Mouse (Mus musculus): ENCODE results near the gene Ralb. TPM values are rescaled to one million over a fixed set of nuclear protein-coding genes. Genes with fewer than 3 reads are reported as not detected.

Ralb gene
- polyA plus RNA-seq, 1 experiment from 2014 or later, result 89.2 TPM

DNA sequence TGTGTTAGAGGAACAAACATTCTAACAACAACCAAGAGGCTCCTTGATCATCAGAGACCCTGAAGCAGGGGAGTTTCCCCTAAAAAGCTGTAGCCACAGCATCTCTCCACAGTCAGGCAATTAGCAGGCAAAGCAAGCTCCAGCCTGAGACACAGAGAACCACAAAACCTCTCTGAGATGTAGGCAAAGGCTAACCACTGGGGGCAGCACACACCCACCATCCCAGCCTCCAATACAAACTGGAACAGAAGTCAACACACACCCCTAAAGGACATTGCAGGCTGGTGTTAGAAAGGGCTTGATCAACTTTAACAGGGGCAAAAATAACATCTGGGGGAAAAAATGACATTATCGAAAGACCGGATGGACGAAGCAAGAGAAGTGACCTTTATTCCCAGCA, 20.1 kb downstream of the Ralb start:
- H3K9me3 ChIP-seq (replicated peaks), result no peaks in the 10 kb centered on the region
- no peaks in the 10 kb centered on the region for H3K27me3 ChIP-seq (ENCODE audit: low read depth, poor library complexity, severe bottlenecking)
- DNase-seq (ENCODE audit: low spot score), result peak; percentile 24
- H3K36me3 ChIP-seq, result peaks cover 10% of the 10 kb centered on the region; the same call in 1 of the 2 replicates
- H3K4me3 ChIP-seq, result no peak overlapping the region
- WGBS, result 67% methylated on average over 3 of the region's 3 CpGs
- no peak overlapping the region for H3K27ac ChIP-seq (replicated peaks)
- H3K4me1 ChIP-seq, result peaks cover 9% of the 10 kb centered on the region; the same call in 1 of the 2 replicates

DNA sequence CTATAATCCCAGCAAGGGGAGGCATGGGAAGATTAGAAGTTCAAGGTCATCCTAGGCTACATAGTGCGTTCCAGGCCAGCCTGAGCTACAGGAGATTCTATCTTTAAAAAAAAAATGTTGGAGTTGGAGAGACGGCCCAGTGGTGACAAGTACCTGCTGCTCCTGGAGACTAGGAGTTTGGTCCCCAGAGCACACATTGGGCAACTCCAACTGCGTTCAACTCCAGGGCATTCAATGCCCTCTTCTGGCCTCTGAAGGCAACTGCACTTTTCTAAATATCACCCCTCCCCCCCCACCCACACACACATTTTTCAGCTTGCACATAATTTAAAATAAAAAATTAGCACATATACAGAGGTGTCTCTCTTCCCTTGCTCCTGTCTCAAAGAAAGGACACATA, 21.7 kb downstream of the Ralb start:
- 62% methylated on average over 3 of the region's 3 CpGs for WGBS
- peaks cover 10% of the 10 kb centered on the region; the same call in 1 of the 2 replicates for H3K36me3 ChIP-seq
- no peak overlapping the region for H3K4me3 ChIP-seq
- no peak for DNase-seq (ENCODE audit: low spot score)
- H3K27me3 ChIP-seq (ENCODE audit: low read depth, poor library complexity, severe bottlenecking), result no peaks in the 10 kb centered on the region
- H3K9me3 ChIP-seq (replicated peaks), result no peaks in the 10 kb centered on the region
- peaks cover 3% of the 10 kb centered on the region; the same call in 1 of the 2 replicates for H3K4me1 ChIP-seq
- no peak overlapping the region for H3K27ac ChIP-seq (replicated peaks)

DNA sequence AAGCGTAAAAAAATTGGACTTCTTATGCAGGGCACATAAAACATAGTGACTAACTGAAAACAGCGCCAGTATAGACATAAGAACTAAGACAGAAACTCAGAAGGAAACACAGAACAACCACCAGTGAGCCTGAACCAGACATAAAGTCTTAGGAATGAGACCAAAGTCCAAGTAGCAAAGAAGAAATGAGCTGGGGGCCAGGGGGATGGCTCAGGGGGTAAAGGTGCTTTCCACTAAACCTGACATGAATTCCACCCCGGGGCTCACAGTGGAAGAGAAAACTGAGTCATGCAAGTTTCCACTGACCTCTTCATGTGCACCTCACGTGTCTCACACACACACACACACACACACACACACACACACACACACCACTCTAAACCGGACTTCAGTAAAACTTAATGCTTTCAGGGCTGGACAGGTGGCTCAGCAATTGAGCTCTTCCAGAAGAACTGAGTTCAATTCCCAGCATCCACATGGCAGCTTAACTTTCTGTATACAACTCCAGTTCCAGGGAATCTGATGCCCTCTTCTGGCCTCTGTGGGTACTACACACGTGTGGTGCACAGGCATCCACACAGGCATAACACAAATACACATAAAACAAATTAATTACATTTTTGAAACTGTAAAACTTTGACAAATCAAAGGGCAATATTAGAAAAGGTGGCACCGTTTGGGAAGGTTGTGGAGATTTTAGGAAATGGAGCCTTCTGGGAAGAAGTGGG, 23.2 kb downstream of the Ralb start:
- peaks cover 10% of the 10 kb centered on the region; the same call in 1 of the 2 replicates for H3K36me3 ChIP-seq
- WGBS, result 91% methylated on average over 7 of the region's 7 CpGs
- no peak overlapping the region for H3K4me3 ChIP-seq
- H3K27me3 ChIP-seq (ENCODE audit: low read depth, poor library complexity, severe bottlenecking), result no peaks in the 10 kb centered on the region
- no peaks in the 10 kb centered on the region for H3K4me1 ChIP-seq
- no peak for DNase-seq (ENCODE audit: low spot score)
- no peak overlapping the region for H3K27ac ChIP-seq (replicated peaks)
- H3K9me3 ChIP-seq (replicated peaks), result no peaks in the 10 kb centered on the region

DNA sequence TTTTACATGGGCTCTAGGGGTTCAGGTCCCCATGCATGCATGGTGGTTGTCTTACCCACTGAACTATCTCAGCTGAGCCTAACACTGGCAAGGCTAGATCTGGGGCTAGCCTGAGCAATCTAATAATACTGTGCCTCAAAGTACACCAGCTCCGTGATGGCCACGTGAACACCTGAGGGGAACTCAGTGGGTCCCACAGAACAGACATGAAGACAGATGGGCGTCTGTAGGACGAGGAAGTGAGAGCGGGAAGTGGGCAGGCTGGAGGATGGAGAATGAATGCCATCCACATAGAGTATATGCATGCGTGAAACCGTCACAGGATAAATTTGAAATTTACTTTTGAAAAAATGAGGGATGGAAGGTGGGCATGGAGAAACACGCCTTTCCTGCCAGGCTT, 23.9 kb downstream of the Ralb start:
- 93% methylated on average over 8 of the region's 8 CpGs for WGBS
- no peak for DNase-seq (ENCODE audit: low spot score)

DNA sequence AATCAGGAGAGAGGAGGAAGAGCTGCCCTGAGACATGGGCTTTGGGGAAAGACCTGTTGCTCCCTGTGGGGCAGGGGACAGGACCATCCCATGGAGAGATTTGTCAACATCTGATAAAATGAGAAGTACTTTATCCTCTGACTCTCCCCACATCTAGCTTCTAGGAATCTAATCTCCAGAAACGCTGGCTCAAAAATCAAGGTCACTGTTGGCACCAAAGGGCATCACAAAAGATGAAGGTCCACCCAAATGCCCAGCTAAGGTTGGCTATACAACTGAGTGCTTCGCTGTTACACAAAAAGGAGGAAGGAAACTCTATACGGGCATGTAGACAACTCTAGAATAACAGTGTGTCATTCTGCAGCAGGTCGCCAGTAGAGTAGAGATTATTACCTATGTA, 25.0 kb downstream of the Ralb start:
- Histone ChIP-seq H3K4me1 (no peaks in the 10 kb centered on the region), H3K9me3 (replicated peaks) (no peaks in the 10 kb centered on the region), H3K4me3 (no peak overlapping the region), H3K27ac (replicated peaks) (no peak overlapping the region), H3K36me3 (peaks cover 16% of the 10 kb centered on the region), H3K27me3 (ENCODE audit: low read depth, poor library complexity, severe bottlenecking) (no peaks in the 10 kb centered on the region)
- no peak for DNase-seq (ENCODE audit: low spot score)
- WGBS, result 87% methylated on average over 4 of the region's 4 CpGs

More for the DNA sequence above, 23.9 kb downstream of the Ralb start:
- Histone ChIP-seq H3K4me1 (no peaks in the 10 kb centered on the region), H3K27ac (replicated peaks) (no peak overlapping the region), H3K27me3 (ENCODE audit: low read depth, poor library complexity, severe bottlenecking) (no peaks in the 10 kb centered on the region), H3K9me3 (replicated peaks) (no peaks in the 10 kb centered on the region), H3K4me3 (no peak overlapping the region), H3K36me3 (peaks cover 13% of the 10 kb centered on the region; the same call in 1 of the 2 replicates)

DNA sequence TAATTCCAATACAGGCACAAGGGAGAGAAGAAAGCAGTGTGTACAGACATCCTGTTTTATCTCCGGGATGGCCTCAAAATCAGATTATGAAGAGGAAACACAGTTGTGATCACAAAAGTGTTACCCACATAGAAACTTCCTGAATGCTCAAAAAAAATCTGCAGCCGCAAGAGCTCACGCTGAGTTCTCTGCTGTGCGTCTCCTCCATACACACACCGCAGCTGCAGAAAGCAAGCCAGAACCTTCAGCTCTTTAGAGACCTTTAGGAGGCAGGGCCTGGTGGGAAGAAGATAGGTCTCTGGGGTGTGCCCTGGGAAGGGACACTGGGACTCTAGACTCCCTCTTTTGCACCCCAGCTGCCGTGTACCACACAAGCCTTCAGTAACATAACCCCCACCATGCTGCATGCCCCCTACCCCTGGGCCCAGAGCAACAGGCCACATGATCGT, 27.7 kb downstream of the Ralb start:
- H3K4me1 ChIP-seq, result peaks cover 10% of the 10 kb centered on the region
- H3K4me3 ChIP-seq, result no peak overlapping the region
- WGBS, result 83% methylated on average over 7 of the region's 7 CpGs
- H3K27me3 ChIP-seq (ENCODE audit: low read depth, poor library complexity, severe bottlenecking), result no peaks in the 10 kb centered on the region
- peaks cover 17% of the 10 kb centered on the region for H3K36me3 ChIP-seq
- no peak for DNase-seq (ENCODE audit: low spot score)
- H3K9me3 ChIP-seq (replicated peaks), result no peaks in the 10 kb centered on the region
- no peak overlapping the region for H3K27ac ChIP-seq (replicated peaks)

DNA sequence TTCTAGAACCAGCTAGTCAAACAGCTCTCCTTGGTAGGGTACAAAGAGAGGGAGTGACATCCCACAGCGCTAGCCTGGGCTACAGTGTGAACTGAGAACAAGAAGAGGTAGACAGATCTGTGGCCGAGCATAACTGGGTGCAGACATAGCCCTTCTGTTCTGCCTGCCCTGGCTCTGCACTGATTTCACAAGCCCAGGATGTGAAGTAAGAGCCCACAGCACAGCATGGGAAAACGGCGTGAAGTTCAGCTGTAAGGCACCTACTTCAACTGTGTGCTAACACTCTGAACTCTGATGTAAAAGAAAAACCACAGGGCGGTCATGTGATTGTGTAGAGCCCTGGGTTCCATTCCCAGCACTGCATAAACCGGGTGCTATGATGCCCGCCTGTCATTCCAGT, 29.9 kb downstream of the Ralb start:
- H3K4me3 ChIP-seq, result no peak overlapping the region
- no peaks in the 10 kb centered on the region for H3K9me3 ChIP-seq (replicated peaks)
- H3K27me3 ChIP-seq (ENCODE audit: low read depth, poor library complexity, severe bottlenecking), result no peaks in the 10 kb centered on the region
- no peak overlapping the region for H3K27ac ChIP-seq (replicated peaks)
- DNase-seq (ENCODE audit: low spot score), result no peak
- 90% methylated on average over 7 of the region's 7 CpGs for WGBS
- peaks cover 17% of the 10 kb centered on the region for H3K4me1 ChIP-seq
- H3K36me3 ChIP-seq, result peaks cover 14% of the 10 kb centered on the region; the same call in 1 of the 2 replicates

DNA sequence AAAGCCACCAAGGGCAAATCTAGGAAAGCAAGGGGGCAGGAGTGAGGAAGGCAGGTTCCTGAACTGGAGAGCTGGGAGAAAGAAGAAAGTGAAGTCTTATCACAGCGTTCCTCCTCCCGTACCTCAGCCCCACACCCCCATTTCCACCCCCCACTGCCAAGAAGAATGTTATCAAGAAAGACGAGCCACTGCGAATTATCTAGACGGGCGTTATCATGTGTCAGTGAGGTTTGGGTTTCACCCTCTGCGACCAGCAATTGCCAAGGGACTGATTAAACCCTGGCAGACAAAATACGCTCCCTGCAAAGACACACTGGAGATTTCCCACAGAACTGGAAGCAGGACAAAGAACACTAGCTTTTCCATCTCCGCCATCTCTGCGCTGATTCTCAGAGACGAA, 31.9 kb downstream of the Ralb start:
- no peak for DNase-seq (ENCODE audit: low spot score)
- Histone ChIP-seq H3K36me3 (peaks cover 15% of the 10 kb centered on the region; the same call in 1 of the 2 replicates), H3K4me3 (no peak overlapping the region), H3K27ac (replicated peaks) (no peak overlapping the region), H3K9me3 (replicated peaks) (no peaks in the 10 kb centered on the region), H3K4me1 (peaks cover 17% of the 10 kb centered on the region), H3K27me3 (ENCODE audit: low read depth, poor library complexity, severe bottlenecking) (no peaks in the 10 kb centered on the region)
- WGBS, result 73% methylated on average over 11 of the region's 11 CpGs

DNA sequence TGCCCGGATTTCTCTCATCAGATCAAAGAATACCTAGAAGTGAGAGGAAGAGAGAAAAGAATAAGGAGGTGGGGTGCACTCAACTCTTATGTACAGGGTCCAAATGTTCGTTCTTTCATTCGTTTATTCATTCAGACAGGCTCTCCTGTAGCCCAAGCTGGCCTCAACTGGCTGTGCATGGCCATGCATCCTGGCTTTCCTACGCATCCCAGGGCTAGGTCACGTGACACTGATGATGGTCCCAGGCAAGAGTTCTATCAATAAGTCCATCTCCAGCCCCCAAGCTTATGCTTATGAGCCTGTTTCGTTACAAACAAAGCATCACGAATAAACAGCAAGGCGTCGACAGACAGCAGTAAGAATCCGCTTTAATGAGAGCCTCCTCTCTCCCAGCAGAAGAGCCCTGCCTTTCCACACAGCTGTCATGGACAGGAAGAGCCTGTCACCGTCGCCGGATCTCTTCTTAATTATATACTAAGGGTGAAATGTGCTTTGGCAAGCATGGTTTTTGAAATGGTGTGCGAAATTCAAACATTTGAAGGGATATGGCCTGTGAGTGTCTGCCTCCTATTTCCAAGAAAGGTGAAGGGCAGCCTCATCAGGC, 32.7 kb downstream of the Ralb start:
- H3K27me3 ChIP-seq (ENCODE audit: low read depth, poor library complexity, severe bottlenecking), result no peaks in the 10 kb centered on the region
- H3K36me3 ChIP-seq, result peaks cover 15% of the 10 kb centered on the region; the same call in 1 of the 2 replicates
- no peaks in the 10 kb centered on the region for H3K9me3 ChIP-seq (replicated peaks)
- peaks cover 17% of the 10 kb centered on the region for H3K4me1 ChIP-seq
- H3K27ac ChIP-seq (replicated peaks), result no peak overlapping the region
- no peak overlapping the region for H3K4me3 ChIP-seq
- 67% methylated on average over 14 of the region's 14 CpGs for WGBS
- DNase-seq (ENCODE audit: low spot score), result no peak

DNA sequence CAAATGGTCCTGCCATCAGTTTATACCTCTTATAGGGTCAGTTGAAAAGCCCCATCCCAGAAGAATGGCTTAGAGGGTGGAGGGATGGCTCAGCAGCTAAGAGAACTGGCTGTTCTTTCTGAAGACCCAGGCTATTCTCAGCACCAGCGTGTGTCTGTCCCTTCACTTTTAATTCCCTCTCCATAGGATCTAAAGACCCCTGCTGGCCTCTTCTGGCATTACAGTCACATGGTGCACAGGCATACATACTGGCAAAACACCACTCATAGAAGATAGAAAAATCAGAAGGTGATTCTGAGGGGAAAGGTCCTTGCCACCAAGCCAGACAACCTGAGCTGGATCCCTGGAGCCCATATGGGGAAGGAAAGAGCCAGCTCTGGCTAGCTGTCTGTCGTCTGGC, 41.2 kb downstream of the Ralb start:
- WGBS, result 49% methylated on average over 2 of the region's 2 CpGs

DNA sequence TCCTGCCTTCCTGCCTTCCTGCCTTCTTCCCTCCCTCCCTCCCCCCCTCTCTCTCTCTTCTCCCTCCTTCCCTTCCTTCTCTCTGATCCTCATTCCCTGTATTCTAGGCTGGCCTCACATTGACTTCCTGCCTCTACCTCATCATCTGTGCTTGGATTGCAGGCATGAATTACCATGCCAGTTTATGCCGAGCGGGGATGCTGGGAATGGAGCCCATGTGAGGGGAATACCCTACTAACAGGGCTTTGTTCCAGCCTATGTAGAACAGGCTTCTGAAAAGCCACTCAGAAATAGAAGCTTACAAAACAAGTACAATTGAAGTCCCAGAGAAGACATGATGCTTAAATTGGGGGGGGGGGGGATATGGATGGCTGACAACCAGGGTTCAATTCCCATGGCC, 44.5 kb downstream of the Ralb start:
- no peak overlapping the region for H3K27ac ChIP-seq (replicated peaks)
- WGBS, result 87% methylated on average over 2 of the region's 2 CpGs
- H3K4me3 ChIP-seq, result no peak overlapping the region

More for the DNA sequence above, 41.2 kb downstream of the Ralb start:
- H3K4me3 ChIP-seq, result no peak overlapping the region
- H3K4me1 ChIP-seq, result no peaks in the 10 kb centered on the region
- 0 out of 2 replicates have a peak, but pooled peaks cover 3% of the 10 kb centered on the region for H3K27me3 ChIP-seq (ENCODE audit: low read depth, poor library complexity, severe bottlenecking)
- no peaks in the 10 kb centered on the region for H3K36me3 ChIP-seq
- H3K9me3 ChIP-seq (replicated peaks), result no peaks in the 10 kb centered on the region
- DNase-seq (ENCODE audit: low spot score), result peak; percentile 56
- H3K27ac ChIP-seq (replicated peaks), result no peak overlapping the region

DNA sequence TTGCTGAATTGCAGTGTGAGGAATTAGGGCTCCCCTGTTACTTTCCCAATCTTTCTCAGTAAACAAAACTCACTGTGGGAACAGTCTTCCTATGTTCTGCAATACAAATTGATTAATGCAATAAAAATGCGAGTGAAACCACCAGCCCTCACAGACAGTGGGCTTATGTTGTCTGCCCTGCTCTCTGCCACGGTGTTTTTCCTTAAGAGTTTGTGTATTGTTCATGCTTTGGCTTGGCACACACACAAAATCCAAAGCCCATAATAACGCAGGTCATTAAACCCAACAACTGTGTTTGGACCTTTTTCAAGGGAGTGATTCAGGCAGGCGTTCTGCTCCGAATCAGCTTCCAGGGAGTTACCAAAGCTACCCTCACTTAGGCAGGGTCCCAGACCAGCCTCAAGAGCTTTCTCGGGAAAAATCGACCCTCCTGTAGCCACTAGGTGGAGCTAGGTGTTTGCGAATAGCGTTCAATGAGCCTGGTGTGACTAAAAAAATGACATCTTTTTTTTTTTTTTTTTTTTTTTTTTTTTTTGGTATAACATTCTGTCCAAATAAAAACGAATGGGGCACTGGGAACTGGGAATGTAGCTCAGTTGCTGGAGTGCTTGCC, 46.5 kb downstream of the Ralb start:
- no peaks in the 10 kb centered on the region for H3K9me3 ChIP-seq (replicated peaks)
- peak; percentile 52 for DNase-seq (ENCODE audit: low spot score)
- H3K36me3 ChIP-seq, result no peaks in the 10 kb centered on the region
- H3K4me1 ChIP-seq, result no peaks in the 10 kb centered on the region
- H3K4me3 ChIP-seq, result no peak overlapping the region
- 0 out of 2 replicates have a peak, but pooled peaks cover 3% of the 10 kb centered on the region for H3K27me3 ChIP-seq (ENCODE audit: low read depth, poor library complexity, severe bottlenecking)
- no peak overlapping the region for H3K27ac ChIP-seq (replicated peaks)
- 23% methylated on average over 10 of the region's 10 CpGs for WGBS

More for the DNA sequence above, 44.5 kb downstream of the Ralb start:
- Histone ChIP-seq H3K27me3 (ENCODE audit: low read depth, poor library complexity, severe bottlenecking) (0 out of 2 replicates have a peak, but pooled peaks cover 3% of the 10 kb centered on the region), H3K4me1 (no peaks in the 10 kb centered on the region), H3K9me3 (replicated peaks) (no peaks in the 10 kb centered on the region), H3K36me3 (no peaks in the 10 kb centered on the region)
- no peak for DNase-seq (ENCODE audit: low spot score)

DNA sequence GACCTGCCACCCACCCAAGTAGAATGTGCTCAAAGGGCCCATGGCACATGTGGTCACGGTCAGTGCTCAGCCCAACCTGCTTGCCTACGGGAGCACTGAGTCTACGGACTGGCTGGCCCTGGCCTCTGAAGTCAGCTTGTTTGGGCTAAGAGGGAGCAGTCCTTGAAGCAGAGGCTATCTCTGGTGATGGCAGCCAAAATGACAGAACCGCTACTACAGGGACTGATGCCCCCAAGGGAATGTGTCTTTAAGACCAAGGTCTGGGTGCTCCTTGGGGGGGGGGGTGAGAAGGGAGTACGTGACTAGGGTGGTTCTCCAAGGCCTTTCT, 47.1 kb downstream of the Ralb start:
- DNase-seq (ENCODE audit: low spot score), result no peak
- WGBS, result 72% methylated on average over 5 of the region's 5 CpGs
- Histone ChIP-seq H3K27me3 (ENCODE audit: low read depth, poor library complexity, severe bottlenecking) (0 out of 2 replicates have a peak, but pooled peaks cover 3% of the 10 kb centered on the region), H3K9me3 (replicated peaks) (no peaks in the 10 kb centered on the region), H3K36me3 (no peaks in the 10 kb centered on the region), H3K4me3 (no peak overlapping the region), H3K4me1 (no peaks in the 10 kb centered on the region), H3K27ac (replicated peaks) (no peak overlapping the region)
